Mouse (Mus musculus) retina, adult 2 months (tissue): ENCODE measurements around the gene Mob3b.

Experiments
- DNase-seq: peaks from one replicate; pipeline ENCODE4 v3.0.0-alpha.2; 2012; ENCODE audit warnings: low read depth, low spot score

The Mob3b gene

GRCm38 (mm10) chr4:35005068-35005769 lies 152.1 kb downstream of the Mob3b start:
- DNase-seq = no peak

GRCm38 (mm10) chr4:35004473-35004872 lies 152.8 kb downstream of the Mob3b start:
- DNase-seq = no peak

DNA sequence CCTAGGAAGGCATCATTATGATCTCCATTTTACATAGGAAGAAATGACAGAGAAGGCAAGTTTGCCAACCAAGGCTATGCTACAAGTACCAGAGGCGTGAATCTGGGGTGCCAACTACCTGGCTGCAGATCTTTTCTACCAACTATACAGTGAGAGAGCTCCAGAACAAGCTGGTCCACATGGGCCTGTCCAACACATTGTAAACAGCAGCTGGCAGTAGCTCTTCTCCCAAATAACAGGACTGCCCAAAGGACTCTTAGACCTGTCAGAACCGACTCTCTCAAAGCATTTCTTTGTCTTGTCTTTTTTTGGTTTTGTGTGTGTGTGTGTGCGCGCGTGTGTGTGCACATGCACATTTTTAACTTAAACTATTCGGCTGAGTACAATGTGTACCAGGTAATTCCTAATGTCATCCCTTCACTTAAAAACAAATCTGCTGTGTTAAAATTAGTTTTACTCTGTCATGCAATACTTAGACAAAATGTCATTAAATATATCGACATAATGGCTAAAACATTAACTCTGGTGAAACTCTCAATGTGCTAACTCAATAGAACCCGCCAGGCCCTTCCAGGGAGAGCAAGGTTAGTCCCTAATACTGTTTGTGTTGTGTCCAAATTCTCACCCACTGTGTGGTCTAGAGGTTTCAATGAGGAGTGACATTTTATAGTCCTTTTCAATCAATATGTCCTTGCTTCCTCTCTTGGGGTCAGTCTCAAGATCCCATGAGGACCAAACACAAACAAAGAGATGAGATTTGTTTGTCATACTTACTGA lies 153.5 kb downstream of the Mob3b start:
- DNase-seq = no peak

DNA sequence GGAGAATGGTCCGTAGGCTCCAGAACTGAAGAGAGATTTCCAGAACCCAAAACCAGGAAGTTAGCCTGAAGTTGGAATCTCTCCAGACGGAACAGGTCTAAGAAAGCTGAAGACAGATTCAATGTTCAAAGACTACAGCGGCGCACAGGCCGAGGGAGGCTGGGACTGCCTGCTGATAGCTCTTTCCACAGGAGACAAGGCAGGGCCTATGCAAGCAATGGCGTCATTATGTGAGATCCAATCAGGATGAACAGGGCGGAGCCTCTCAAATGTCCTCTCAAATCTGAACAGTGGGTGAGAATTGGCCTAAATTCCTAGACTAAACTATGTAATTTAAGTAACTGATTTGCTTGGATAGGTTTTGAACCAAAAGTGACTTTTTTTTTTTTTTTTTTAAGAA lies 160.7 kb downstream of the Mob3b start:
- DNase-seq = no peak

DNA sequence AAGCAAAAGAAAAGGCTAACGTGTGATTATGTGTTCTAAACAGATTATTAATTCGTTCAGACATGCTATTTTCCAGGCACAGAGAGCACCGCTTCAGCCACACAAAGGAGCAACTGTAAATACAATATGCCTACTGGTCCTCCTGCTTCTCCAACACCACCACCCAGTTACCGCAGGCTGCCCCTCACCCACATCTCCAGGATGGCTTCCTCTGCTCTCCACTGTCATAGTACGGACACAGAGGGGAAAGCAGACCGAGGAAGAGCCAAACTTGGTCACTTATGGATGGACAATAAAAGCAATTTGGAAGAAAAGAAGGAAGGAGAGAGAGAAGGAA lies 163.7 kb downstream of the Mob3b start:
- no peak for DNase-seq

DNA sequence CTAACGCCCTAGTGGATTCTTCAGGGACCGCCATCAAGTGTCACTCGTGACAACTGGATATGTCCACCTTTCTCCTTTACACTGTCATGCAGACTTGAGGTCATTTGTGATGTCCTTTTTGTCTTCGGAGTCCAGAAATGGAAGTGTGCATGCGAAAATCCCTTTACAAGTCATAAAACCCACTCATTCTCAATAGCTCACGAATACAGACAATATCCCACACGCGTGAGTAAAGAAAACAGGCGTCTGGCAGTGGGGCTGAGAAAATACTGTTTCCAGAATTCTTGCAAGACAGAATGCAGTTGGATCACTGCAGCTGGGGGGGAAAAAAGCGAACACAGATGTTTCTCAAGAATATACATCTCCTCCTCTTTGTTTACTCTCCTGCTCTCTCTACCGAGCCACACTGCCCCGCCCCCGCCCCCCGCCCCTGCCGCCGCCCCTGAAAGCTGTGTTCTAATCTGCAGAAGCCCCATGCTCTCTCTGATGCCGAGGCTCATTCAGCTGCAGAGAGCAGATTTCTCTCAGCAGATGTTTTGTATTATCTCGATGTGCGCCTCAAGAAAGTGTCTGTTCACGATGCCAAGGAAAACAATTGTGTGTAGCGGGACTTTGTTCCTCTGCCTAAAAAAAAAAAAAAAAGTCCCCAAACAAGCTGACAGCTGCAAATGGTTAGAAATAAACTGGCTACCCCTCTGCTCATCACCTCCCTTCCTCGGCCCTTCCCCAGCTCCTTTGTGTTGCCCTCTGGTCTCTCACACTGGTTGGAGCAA lies 164.2 kb downstream of the Mob3b start:
- DNase-seq = no peak

DNA sequence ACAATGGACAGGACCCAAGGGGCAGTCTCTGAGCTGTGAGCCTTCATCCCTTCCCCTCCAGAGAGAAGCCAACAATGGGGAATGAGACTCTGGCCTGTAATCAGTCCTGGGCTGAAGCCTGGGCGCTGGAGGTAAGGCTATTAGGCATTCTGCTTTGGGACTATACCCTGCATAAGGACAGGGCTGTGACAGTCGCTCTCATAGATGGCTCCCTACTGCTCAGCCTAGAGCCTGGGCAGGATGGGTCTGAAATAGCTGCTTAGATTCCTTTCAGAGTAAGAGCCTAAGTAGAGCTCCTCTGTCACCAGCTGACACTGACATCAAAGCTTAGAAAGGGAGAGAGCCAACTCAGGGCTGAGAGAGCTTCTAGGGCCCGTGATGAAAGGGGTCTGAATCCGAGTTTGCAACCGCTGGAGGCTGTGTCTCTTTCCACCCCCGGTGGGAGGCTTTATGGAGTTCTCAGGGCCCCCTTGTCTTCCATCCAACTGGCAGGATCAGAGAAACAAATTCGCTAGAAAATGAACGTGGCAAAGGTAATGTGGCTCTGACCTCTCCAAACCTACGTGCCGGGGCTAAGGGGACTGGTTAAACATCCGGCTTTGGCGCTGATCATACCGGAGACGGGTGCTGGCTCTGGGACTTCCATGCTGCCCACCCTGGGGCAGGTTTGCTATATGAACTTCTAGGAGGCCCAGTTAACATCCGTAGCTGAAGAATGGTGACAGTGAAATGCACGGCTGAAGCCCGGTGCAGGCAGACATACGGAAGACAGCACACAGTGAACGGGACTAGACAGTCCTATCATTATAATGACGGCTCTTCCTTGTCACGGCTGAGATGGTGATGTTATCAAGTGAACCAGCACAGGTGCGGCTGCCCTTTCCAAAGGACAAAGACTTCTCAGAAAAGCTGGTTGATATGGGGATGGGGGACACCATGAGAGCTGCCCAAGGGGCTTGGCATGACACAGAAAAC lies 165.1 kb downstream of the Mob3b start:
- no peak for DNase-seq

DNA sequence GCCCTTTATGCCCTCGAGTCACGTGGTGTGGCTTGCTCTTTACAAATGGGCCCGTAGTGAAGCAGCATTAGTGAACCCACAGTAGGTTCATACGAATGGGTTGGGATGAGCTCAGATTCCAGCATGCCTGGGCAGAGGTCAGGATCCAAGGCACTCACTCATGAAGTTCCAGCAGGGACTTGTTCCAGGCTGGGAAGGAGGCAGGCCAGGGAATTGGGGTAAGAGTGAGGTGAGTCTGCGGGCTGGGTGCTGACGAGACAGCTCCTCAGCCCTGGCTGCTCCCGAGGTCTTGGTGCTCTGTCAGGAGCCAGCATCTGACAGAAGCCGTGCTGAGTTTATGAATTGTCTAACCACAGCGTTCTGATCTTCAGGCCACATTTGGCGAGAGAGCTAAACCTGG lies 166.2 kb downstream of the Mob3b start:
- no peak for DNase-seq

DNA sequence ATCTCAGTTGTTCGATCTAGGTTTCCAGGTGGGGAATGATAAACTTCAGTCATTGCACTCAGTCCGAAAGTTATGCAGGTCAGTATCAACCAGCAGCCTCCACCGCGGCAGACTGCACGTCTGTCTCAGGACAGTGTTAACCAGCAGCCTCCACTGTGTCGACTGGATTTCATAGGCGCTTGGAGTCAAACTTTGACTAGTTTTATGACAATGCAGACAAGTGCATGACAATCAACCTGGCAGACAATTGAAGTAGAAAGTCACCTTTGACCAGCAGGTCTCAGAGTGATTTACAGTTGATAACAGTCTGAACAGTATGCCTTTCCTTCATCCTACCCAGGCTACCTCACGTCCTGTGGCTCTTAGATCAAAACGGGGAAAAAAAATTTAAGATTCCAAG lies 166.6 kb downstream of the Mob3b start:
- no peak for DNase-seq

- DNase-seq = no peak
These were observed 169.7 kb downstream of the Mob3b start for GRCm38 (mm10) chr4:34987568-34987967.

- DNase-seq = no peak
These were observed 170.2 kb downstream of the Mob3b start for GRCm38 (mm10) chr4:34987109-34987508.

GRCm38 (mm10) chr4:34986647-34987046 lies 170.6 kb downstream of the Mob3b start:
- no peak for DNase-seq

DNA sequence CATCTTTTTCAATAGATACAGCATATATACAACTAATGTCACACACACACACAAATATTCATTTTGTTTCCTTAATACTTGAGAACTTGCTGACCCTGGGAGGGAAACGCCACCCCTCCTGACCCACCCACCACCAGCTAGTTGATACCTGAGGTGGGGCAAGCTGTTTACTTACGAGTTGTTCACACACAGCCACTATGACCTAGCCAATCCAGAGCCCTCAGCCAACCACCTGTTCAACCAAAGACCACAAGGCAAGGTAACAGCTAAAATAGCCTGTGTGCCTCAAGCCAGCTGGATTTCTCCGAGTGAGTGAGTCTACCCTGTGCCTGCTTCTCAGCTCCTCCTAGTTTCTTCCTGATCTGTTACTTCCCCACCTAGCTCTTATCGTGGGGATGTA lies 172.9 kb downstream of the Mob3b start:
- no peak for DNase-seq

DNA sequence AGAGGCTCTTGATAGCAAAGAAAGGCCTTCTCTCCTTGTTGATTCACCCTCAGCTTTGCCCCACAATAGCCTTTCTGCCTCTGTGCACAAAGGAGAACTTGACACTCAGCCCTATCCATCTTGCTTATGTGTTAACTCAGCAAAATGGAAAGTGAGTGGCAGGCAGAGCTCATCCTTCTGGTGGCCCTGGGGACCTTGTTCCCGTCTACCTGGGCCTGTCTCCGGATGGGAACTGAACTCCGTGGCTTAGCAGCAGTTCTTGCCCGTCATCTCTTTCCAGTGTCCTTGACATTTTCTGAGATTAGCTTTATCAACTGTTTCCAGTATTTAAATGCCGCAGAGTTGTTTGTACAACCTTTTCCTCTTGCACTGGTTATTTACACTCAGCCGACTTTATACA lies 173.8 kb downstream of the Mob3b start:
- no peak for DNase-seq

DNA sequence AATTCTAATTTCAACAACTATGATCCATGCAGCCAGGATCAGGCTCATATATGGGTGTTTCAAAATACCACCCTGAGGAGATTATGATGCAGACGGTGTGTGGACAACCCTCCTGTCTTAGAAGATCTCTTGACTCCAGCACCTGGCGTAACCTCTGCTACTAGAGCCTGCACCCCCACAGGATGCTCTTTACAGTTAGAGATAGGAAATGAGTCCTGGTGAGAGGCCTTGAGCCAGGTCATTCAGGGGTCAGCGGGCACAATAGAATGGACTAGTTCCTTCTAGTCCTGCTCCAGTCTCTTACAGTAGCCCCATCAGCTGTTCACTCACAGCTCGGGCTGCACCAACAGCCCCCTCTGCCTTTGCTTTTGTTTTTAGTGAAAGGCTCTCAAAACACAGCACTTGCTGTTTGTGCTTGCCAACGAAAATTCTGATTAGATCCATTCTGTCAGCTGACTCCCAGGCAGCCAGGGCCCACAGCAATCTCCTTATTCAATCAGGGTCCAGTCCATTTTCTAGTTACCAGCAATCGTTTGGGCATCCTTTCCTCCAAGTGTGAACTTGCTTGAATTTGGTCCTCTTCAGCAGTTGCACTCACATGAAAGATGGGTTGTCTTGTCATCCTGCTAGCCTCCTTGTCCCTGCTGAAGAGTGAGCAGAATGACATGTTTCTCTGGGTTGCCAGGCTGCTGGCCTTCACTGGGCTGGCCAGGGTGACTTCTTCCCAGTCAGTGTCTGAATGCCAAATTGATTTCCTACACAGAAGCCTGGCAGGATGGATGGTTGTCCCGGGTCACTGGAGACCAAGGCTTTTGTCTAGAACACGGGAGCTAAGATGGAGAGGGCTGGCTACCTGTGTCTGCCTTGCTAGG lies 175.7 kb downstream of the Mob3b start:
- no peak for DNase-seq

- DNase-seq = no peak
These were observed 176.7 kb downstream of the Mob3b start for GRCm38 (mm10) chr4:34980461-34981039.

GRCm38 (mm10) chr4:34976916-34977702 lies 180.2 kb downstream of the Mob3b start:
- no peak for DNase-seq

DNA sequence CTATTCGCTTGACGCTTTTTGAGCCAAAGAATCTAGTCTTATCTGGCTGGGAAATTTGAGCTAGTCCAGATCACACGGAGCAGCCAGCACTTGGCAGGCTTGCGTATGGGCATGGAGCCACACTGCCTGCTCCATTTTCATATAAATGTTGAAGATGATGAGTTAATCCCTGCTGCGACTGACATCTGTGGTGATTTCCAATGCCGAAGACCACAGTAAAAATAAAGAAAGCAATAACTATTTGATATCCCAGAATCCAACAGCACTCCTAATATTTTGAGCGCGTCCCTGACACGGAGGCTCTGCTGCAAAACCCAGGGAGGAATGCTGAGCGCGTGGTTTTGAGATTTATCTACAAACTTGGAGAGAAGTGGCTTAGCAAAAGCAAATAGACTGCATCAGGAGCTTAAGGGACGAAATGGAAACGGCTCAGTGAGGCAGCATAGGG lies 180.9 kb downstream of the Mob3b start:
- no peak for DNase-seq

GRCm38 (mm10) chr4:34974795-34975194 lies 182.5 kb downstream of the Mob3b start:
- DNase-seq = no peak
